Mouse (Mus musculus): ENCODE results near the gene Anapc1. TPM values are rescaled to one million over a fixed set of nuclear protein-coding genes. Genes with fewer than 3 reads are reported as not detected.

The Anapc1 gene
- total and polyA plus RNA-seq, 2 experiments from 2014 or later: 27.5 to 66.2 TPM

DNA sequence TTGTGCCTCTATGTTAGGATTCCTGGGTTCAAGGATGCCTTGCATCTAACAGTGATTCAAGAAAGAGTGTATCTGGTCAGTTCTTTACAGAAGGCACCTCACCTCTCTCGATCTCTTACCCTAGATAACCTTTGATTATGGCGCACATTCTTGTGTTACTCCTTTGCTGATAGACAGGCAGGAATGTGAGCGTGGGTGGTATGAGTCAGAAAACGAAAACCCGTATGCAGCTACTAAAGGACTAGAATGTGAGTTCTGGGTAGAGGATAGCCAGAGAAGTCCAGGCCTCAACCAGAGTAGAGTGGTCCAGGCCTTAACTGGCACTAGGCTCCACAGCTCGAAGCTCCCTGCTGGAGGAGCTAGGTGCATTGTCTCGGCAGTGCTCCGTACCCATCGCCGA lies 5.6 kb upstream of the Anapc1 start:
- Histone ChIP-seq H3K4me1 (ENCODE audit: insufficient read depth, low read length) (no peaks in the 10 kb centered on the region), H3K27me3 (ENCODE audit: insufficient read depth, low read length) (no peaks in the 10 kb centered on the region), H3K9ac (replicated peaks; ENCODE audit: low read length) (no peak overlapping the region), H3K4me3 (ENCODE audit: low read length) (no peak overlapping the region), H3K27ac (no peak overlapping the region), H3K9me3 (ENCODE audit: low read length) (no peaks in the 10 kb centered on the region), H3K4me2 (ENCODE audit: low read depth, low read length) (no peak overlapping the region), H3K36me3 (ENCODE audit: insufficient read depth, low read length) (no peaks in the 10 kb centered on the region)
- DNase-seq (ENCODE audit: low spot score): no peak
- no peak for ATAC-seq
- 91% methylated on average over 10 of the region's 10 CpGs for WGBS
- no peak for TF ChIP-seq CTCF (IDR thresholded peaks at IDR 0.05; ENCODE audit: low read depth)

DNA sequence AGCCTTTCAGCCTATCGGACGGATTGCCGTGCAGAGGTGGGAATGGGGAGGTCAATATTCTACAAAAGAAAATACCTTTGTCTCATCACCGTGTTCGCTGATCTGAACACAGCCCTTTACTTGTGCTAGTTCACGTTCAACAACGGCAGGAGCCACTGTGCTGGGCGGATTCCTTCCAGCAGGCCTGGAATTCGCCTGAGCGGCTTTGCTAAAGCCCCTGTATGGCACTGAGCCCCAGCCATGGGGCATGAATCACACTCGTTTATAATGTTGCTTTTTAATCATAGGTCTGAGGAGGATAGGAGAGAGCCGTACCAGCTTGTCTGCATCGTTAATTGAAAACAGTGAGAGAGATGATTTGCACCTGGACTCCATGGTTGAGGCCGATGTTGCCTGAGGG lies 5.1 kb upstream of the Anapc1 start:
- no peak overlapping the region for H3K27ac ChIP-seq
- no peak for TF ChIP-seq CTCF (IDR thresholded peaks at IDR 0.05; ENCODE audit: low read depth)
- H3K9ac ChIP-seq (replicated peaks; ENCODE audit: low read length): no peak overlapping the region
- DNase-seq (ENCODE audit: low spot score) (no peak), ATAC-seq (no peak)
- H3K9me3 ChIP-seq (ENCODE audit: low read length): no peaks in the 10 kb centered on the region
- H3K36me3 ChIP-seq (ENCODE audit: insufficient read depth, low read length): no peaks in the 10 kb centered on the region
- no peaks in the 10 kb centered on the region for H3K4me1 ChIP-seq (ENCODE audit: insufficient read depth, low read length)
- WGBS: 79% methylated on average over 14 of the region's 14 CpGs
- H3K4me2 ChIP-seq (ENCODE audit: low read depth, low read length): no peak overlapping the region
- no peaks in the 10 kb centered on the region for H3K27me3 ChIP-seq (ENCODE audit: insufficient read depth, low read length)
- no peak overlapping the region for H3K4me3 ChIP-seq (ENCODE audit: low read length)

DNA sequence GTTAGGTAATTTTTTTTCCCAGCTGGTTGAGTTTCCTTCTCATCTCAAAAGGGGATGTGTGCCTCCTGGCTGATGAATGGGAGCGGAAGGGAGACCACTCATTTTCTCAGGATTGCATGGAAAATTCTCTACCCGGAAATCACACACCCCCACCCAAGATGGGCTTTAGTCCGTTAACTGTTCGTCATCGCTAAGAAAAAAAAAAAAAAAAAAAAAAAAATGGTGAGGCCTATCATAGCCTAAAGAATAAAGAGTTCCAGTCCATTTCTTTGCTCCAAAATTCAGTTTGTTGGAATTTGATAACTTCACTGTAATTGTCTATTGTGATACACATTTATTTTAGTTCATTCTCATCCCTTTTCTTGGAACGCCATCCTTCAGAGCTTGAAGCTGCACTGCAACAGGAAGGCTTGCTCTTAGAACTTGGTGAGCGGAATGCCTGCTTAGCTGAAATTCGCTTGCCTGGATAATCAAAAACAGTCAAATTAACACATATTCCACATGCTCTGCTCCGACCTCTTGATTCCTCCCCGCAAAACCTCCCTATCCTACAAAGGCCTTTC lies 448 bp upstream of the Anapc1 start:
- peaks cover 6% of the 10 kb centered on the region for H3K4me1 ChIP-seq (ENCODE audit: insufficient read depth, low read length)
- peak overlapping the region; percentile 82 for H3K9ac ChIP-seq (replicated peaks; ENCODE audit: low read length)
- DNase-seq (ENCODE audit: low spot score): no peak
- peak; percentile 32 for TF ChIP-seq CTCF (IDR thresholded peaks at IDR 0.05; ENCODE audit: low read depth)
- peak overlapping the region; percentile 83 for H3K27ac ChIP-seq
- H3K36me3 ChIP-seq (ENCODE audit: insufficient read depth, low read length): no peaks in the 10 kb centered on the region; the same call in 1 of the 2 replicates
- 46% methylated on average over 10 of the region's 10 CpGs for WGBS
- H3K4me2 ChIP-seq (ENCODE audit: low read depth, low read length): peak overlapping the region; percentile 87
- H3K4me3 ChIP-seq (ENCODE audit: low read length): peak overlapping the region; percentile 77
- no peaks in the 10 kb centered on the region for H3K9me3 ChIP-seq (ENCODE audit: low read length)
- no peaks in the 10 kb centered on the region for H3K27me3 ChIP-seq (ENCODE audit: insufficient read depth, low read length)
- peak; percentile 92 for ATAC-seq

DNA sequence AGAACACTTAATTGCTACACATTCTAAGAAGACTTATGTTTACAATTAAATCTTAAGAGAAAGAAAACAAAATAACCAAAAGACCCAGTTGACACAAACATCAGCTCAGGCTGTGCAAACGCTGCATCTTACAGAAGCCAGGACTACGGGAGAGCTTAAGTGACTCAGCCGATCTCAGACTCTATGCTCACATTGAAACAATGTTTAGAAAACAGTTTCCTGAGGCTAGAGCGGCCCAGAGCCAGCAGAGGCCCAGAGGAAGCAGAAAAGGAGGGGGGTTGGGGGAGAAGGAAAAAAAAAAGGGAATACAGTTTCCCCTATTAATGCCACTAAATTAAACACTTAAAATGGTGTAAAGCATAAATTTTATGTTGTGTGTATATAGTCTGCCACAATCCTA lies 6.5 kb downstream of the Anapc1 start:
- 74% methylated on average over 4 of the region's 4 CpGs for WGBS
- DNase-seq (ENCODE audit: low spot score): no peak

DNA sequence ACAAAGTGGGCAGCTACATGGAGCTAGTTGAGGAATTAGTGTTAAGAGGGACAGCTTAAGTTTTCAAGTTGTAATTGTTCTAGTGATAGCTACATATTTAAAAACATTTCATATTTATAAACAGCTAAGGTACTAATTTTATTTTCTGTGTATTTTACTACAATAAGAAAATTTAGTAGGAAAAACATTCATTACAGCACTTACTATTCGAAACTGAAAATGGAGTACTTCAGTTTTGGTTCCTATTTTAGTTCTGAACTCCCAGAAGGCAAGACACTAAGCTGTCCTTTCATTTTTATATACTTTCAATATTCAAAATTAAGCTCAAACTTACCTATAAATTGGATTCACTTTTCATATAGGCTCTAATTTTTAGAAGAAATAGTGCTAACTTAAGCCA lies 66.6 kb downstream of the Anapc1 start:
- 91% methylated on average over 1 of the region's 1 CpGs for WGBS
- DNase-seq (ENCODE audit: low spot score): no peak
- Histone ChIP-seq H3K27ac (no peak overlapping the region), H3K4me3 (ENCODE audit: low read length) (no peak overlapping the region), H3K36me3 (ENCODE audit: insufficient read depth, low read length) (peaks cover 74% of the 10 kb centered on the region), H3K9ac (replicated peaks; ENCODE audit: low read length) (no peak overlapping the region), H3K4me2 (ENCODE audit: low read depth, low read length) (no peak overlapping the region), H3K27me3 (ENCODE audit: insufficient read depth, low read length) (no peaks in the 10 kb centered on the region), H3K9me3 (ENCODE audit: low read length) (no peaks in the 10 kb centered on the region), H3K4me1 (ENCODE audit: insufficient read depth, low read length) (no peaks in the 10 kb centered on the region)
- ATAC-seq: no peak
- no peak for TF ChIP-seq CTCF (IDR thresholded peaks at IDR 0.05; ENCODE audit: low read depth)

More for the DNA sequence above, 6.5 kb downstream of the Anapc1 start:
- Histone ChIP-seq H3K4me1 (ENCODE audit: insufficient read depth, low read length) (no peaks in the 10 kb centered on the region), H3K36me3 (ENCODE audit: insufficient read depth, low read length) (peaks cover 17% of the 10 kb centered on the region), H3K9ac (replicated peaks; ENCODE audit: low read length) (no peak overlapping the region), H3K4me3 (ENCODE audit: low read length) (no peak overlapping the region), H3K4me2 (ENCODE audit: low read depth, low read length) (no peak overlapping the region), H3K27me3 (ENCODE audit: insufficient read depth, low read length) (no peaks in the 10 kb centered on the region), H3K27ac (no peak overlapping the region), H3K9me3 (ENCODE audit: low read length) (no peaks in the 10 kb centered on the region)
- TF ChIP-seq CTCF (IDR thresholded peaks at IDR 0.05; ENCODE audit: low read depth): no peak
- no peak for ATAC-seq

DNA sequence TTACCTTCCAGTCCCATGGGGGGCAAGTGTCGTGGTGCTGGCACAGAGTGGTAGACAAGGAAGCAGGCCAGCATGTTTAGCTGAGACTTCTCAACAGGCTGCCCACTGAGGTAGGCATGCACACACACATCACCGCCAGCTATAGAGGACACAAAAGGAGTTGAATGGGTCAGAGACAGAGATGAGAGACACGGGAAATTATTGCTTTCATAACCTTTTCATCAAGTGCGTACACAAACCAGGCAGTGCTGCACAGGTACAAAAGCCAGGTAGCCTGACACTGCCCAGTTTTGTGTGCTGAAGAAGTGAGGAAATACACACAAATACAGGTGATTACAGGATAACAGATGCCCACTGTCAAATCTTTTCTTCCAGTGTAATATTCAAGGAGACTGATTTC lies 71.8 kb downstream of the Anapc1 start:
- Histone ChIP-seq H3K4me1 (ENCODE audit: insufficient read depth, low read length) (no peaks in the 10 kb centered on the region), H3K9me3 (ENCODE audit: low read length) (no peaks in the 10 kb centered on the region), H3K4me2 (ENCODE audit: low read depth, low read length) (no peak overlapping the region), H3K4me3 (ENCODE audit: low read length) (no peak overlapping the region), H3K27ac (no peak overlapping the region), H3K36me3 (ENCODE audit: insufficient read depth, low read length) (peaks cover 82% of the 10 kb centered on the region), H3K9ac (replicated peaks; ENCODE audit: low read length) (no peak overlapping the region), H3K27me3 (ENCODE audit: insufficient read depth, low read length) (no peaks in the 10 kb centered on the region)
- ATAC-seq (no peak), DNase-seq (ENCODE audit: low spot score) (no peak)
- no peak for TF ChIP-seq CTCF (IDR thresholded peaks at IDR 0.05; ENCODE audit: low read depth)
- 92% methylated on average over 4 of the region's 4 CpGs for WGBS

DNA sequence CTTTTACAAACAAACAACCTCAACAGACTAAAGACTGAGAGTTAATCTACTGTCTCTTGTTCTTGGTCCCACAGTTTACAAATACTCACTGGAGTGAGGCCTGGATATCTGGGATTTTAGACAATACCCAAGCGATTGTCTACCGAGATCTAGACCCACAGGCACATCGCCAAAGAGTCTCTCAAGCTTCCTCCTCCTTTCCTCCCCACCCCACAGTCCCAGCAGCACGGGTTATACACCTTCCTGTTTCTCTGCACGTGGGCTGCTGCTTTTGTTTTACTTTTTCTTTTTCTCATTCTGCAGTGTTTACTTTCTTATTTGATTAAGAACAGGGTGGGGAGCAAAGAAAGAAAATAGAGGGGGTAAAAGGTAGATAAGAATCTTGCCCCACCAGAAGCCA lies 73.8 kb downstream of the Anapc1 start:
- ATAC-seq (no peak), DNase-seq (ENCODE audit: low spot score) (no peak)
- Histone ChIP-seq H3K4me1 (ENCODE audit: insufficient read depth, low read length) (no peaks in the 10 kb centered on the region), H3K36me3 (ENCODE audit: insufficient read depth, low read length) (peaks cover 62% of the 10 kb centered on the region), H3K9me3 (ENCODE audit: low read length) (no peaks in the 10 kb centered on the region), H3K4me2 (ENCODE audit: low read depth, low read length) (no peak overlapping the region), H3K27ac (no peak overlapping the region), H3K27me3 (ENCODE audit: insufficient read depth, low read length) (no peaks in the 10 kb centered on the region), H3K9ac (replicated peaks; ENCODE audit: low read length) (no peak overlapping the region), H3K4me3 (ENCODE audit: low read length) (no peak overlapping the region)
- 84% methylated on average over 5 of the region's 5 CpGs for WGBS
- no peak for TF ChIP-seq CTCF (IDR thresholded peaks at IDR 0.05; ENCODE audit: low read depth)
